Mouse (Mus musculus): ENCODE measurements around the gene Atcay.

DNA sequence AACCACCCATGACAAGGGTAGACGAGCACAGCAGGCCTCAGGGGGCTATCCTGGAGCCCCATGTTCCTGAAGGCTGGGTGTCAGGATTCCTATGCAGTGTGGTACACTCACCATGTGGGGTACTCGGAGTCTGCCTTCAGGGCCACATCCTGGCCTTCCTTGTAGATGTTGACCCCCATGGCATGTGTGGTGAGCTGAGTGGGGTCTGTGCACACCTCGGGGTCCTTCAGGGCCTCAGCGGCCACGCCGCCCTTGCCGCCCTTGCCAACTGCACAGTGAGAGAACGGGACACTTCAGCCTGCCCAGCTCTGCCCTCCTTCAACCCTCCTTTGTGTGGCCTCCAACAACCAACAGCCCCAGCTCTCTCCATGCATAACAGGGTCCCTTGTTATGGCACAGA, 34.9 kb upstream of the Atcay start:
- TF ChIP-seq CTCF (IDR thresholded peaks at IDR 0.05; ENCODE audit: borderline replicate concordance, insufficient read depth, low read length) (no peak), POLR2A (IDR thresholded peaks at IDR 0.05; ENCODE audit: low read depth, low read length) (no peak)

All from embryonic fibroblast, embryonic 13.5 days (primary cell).